Mouse (Mus musculus) limb, embryonic 14.5 days (tissue): ENCODE results near the gene Tbcel. TPM values are rescaled to one million over a fixed set of nuclear protein-coding genes. Genes with fewer than 3 reads are reported as not detected.

ENCODE experiments used
- ATAC-seq: fragments of 200-750 bp; cut with Nextera tagmentation; 2 replicates; pipeline ENCODE4 v1.8.0; 2017; ENCODE audit warnings: low read depth, moderate number of reproducible peaks, moderate TSS enrichment; ENCODE audit not compliant: low FRiP score
- DNase-seq: peaks from one replicate; pipeline ENCODE4 v3.0.0-alpha.2; 2015; ENCODE audit warnings: low spot score
- H3K27ac ChIP-seq: fragments of 300-500 bp; sonication (generic); replicated peaks from 2 replicates; pipeline ENCODE4 v1.5.1; 2014; ENCODE audit warnings: low read depth, mild to moderate bottlenecking, low read length, moderate library complexity, mixed read lengths
- H3K27me3 ChIP-seq: fragments of 300-500 bp; sonication (generic); 2 replicates; pipeline ENCODE4 v1.6.1; 2014; ENCODE audit warnings: low read length, mixed read lengths; ENCODE audit not compliant: control insufficient read depth, insufficient read depth
- H3K36me3 ChIP-seq: fragments of 300-500 bp; sonication (generic); 2 replicates; pipeline ENCODE4 v1.6.1; 2014; ENCODE audit warnings: mild to moderate bottlenecking, low read length, moderate library complexity, mixed read lengths; ENCODE audit not compliant: control insufficient read depth, insufficient read depth
- H3K4me1 ChIP-seq: fragments of 300-500 bp; sonication (generic); 2 replicates; pipeline ENCODE4 v1.6.1; 2014; ENCODE audit warnings: antibody characterized with exemption, low read length, mixed read lengths; ENCODE audit not compliant: control insufficient read depth, insufficient read depth
- H3K4me2 ChIP-seq: fragments of 300-500 bp; sonication (generic); replicated peaks from 2 replicates; pipeline ENCODE4 v1.6.1; 2014; ENCODE audit warnings: low read depth, mild to moderate bottlenecking, low read length, moderate library complexity; ENCODE audit not compliant: severe bottlenecking
- H3K4me3 ChIP-seq: fragments of 300-500 bp; sonication (generic); replicated peaks from 2 replicates; pipeline ENCODE4 v1.5.1; 2014; ENCODE audit warnings: low read length
- H3K9ac ChIP-seq: fragments of 300-500 bp; sonication (generic); 2 replicates; pipeline ENCODE4 v1.6.1; 2014; ENCODE audit warnings: mild to moderate bottlenecking, low read depth, low read length, moderate library complexity; ENCODE audit not compliant: severe bottlenecking
- H3K9me3 ChIP-seq: fragments of 300-500 bp; sonication (generic); 2 replicates; pipeline ENCODE4 v1.6.1; 2016; ENCODE audit warnings: low read length; ENCODE audit not compliant: control insufficient read depth
- POLR2A ChIP-seq: fragments of 200-500 bp; IDR thresholded peaks from 2 replicates; pipeline ENCODE4 v1.8.0; 2012; ENCODE audit warnings: inconsistent platforms, mild to moderate bottlenecking, moderate library complexity, borderline replicate concordance; ENCODE audit not compliant: insufficient read depth, insufficient read length; ENCODE audit errors: extremely low read depth
- WGBS: fragments of 180-500 bp; shearing (Covaris S2); extraction: QIAGEN DNeasy Blood & Tissue Kit; methylation state at CpG from one replicate; pipeline ENCODE4 v1.1.7; 2014; 5-methylcytosine and 5-hydroxymethylcytosine counted together
- polyA plus RNA-seq, 2 experiments: library from polyadenylated mRNA; depleted of rRNA in 1 of 2; stranded (reverse) in 1 of 2; unstranded in 1 of 2; fragments of >200 nt; fragmentation: Nextera tagmentation in 1 of 2; extraction: Ambion mirVana in 1 of 2; gene quantifications; 2 replicates each; pipeline versions ENCODE4 v1.2.1 to v1.2.3; 2012 to 2014

Gene Tbcel
- polyA plus RNA-seq (2012; rRNA removed) (14.2 and 15.2 TPM in 2 replicates), polyA plus RNA-seq (2014; fragmentation: Nextera tagmentation; extraction: Ambion mirVana) (5.3 TPM in 2 replicates)

- DNase-seq (no peak), ATAC-seq (no peak)
- H3K4me3 ChIP-seq = no peak within 1 kb of the TSS
- H3K36me3 ChIP-seq = no peaks in the 10 kb centered on the region
- H3K4me2 ChIP-seq = no peak within 1 kb of the TSS
- no peaks in the 10 kb centered on the region; the same call in 1 of the 2 replicates for H3K4me1 ChIP-seq
- H3K9ac ChIP-seq = no peak within 1 kb of the TSS
- no peak within 1 kb of the TSS for H3K27ac ChIP-seq
- H3K27me3 ChIP-seq = no peaks in the 10 kb centered on the region
- H3K9me3 ChIP-seq = no peaks in the 10 kb centered on the region
- no peak for TF ChIP-seq POLR2A
- 74% methylated on average over 6 of the region's 6 CpGs for WGBS
Observed at GRCm38 (mm10) chr9:42507709-42508108, at the start of gene Tbcel. Tbcel (minus strand) TSS chr9:42507809.

- no peak overlapping the region for H3K4me3 ChIP-seq
- H3K27ac ChIP-seq = no peak overlapping the region
- no peak overlapping the region for H3K4me2 ChIP-seq
- no peak for ATAC-seq
- DNase-seq = no peak
- WGBS = 80% methylated on average over 1 of the region's 1 CpGs
- no peak overlapping the region for H3K9ac ChIP-seq
- TF ChIP-seq POLR2A = no peak
- no peaks in the 10 kb centered on the region for H3K36me3 ChIP-seq
- no peaks in the 10 kb centered on the region for H3K27me3 ChIP-seq
- H3K4me1 ChIP-seq = no peaks in the 10 kb centered on the region
- H3K9me3 ChIP-seq = no peaks in the 10 kb centered on the region
Observed at GRCm38 (mm10) chr9:42555186-42555585, 47.6 kb upstream of the Tbcel start.

- no peaks in the 10 kb centered on the region for H3K27me3 ChIP-seq
- ATAC-seq (no peak), DNase-seq (no peak)
- H3K4me1 ChIP-seq = no peaks in the 10 kb centered on the region
- H3K36me3 ChIP-seq = no peaks in the 10 kb centered on the region
- no peak overlapping the region for H3K4me2 ChIP-seq
- WGBS = 19% methylated on average over 13 of the region's 13 CpGs
- TF ChIP-seq POLR2A = no peak
- no peak overlapping the region for H3K27ac ChIP-seq
- H3K4me3 ChIP-seq = no peak overlapping the region
- no peaks in the 10 kb centered on the region for H3K9me3 ChIP-seq
- no peak overlapping the region for H3K9ac ChIP-seq
Observed at GRCm38 (mm10) chr9:42550116-42550515, 42.5 kb upstream of the Tbcel start.

GRCm38 (mm10) chr9:42548981-42549380, 41.4 kb upstream of the Tbcel start:
- Histone ChIP-seq H3K27me3 (no peaks in the 10 kb centered on the region), H3K27ac (no peak overlapping the region), H3K9me3 (no peaks in the 10 kb centered on the region), H3K4me2 (no peak overlapping the region), H3K4me3 (no peak overlapping the region), H3K4me1 (no peaks in the 10 kb centered on the region), H3K36me3 (no peaks in the 10 kb centered on the region), H3K9ac (no peak overlapping the region)
- DNase-seq (no peak), ATAC-seq (no peak)
- TF ChIP-seq POLR2A = no peak
- 53% methylated on average over 7 of the region's 7 CpGs for WGBS

- no peaks in the 10 kb centered on the region for H3K9me3 ChIP-seq
- 85% methylated on average over 10 of the region's 10 CpGs for WGBS
- no peak overlapping the region for H3K27ac ChIP-seq
- H3K4me3 ChIP-seq = no peak overlapping the region
- H3K4me2 ChIP-seq = no peak overlapping the region
- no peak overlapping the region for H3K9ac ChIP-seq
- ATAC-seq (no peak), DNase-seq (no peak)
- TF ChIP-seq POLR2A = no peak
- H3K4me1 ChIP-seq = no peaks in the 10 kb centered on the region
- H3K27me3 ChIP-seq = no peaks in the 10 kb centered on the region
- H3K36me3 ChIP-seq = no peaks in the 10 kb centered on the region
Observed at GRCm38 (mm10) chr9:42544521-42544920, 36.9 kb upstream of the Tbcel start.

- Histone ChIP-seq H3K9me3 (no peaks in the 10 kb centered on the region), H3K27me3 (no peaks in the 10 kb centered on the region), H3K9ac (no peak overlapping the region), H3K4me1 (peaks cover 9% of the 10 kb centered on the region; the same call in 1 of the 2 replicates), H3K27ac (no peak overlapping the region), H3K4me3 (no peak overlapping the region), H3K4me2 (no peak overlapping the region), H3K36me3 (no peaks in the 10 kb centered on the region)
- ATAC-seq (no peak), DNase-seq (no peak)
- WGBS = 84% methylated on average over 8 of the region's 8 CpGs
- no peak for TF ChIP-seq POLR2A
Observed at GRCm38 (mm10) chr9:42533491-42533890, 25.9 kb upstream of the Tbcel start.
